Mouse (Mus musculus) spleen, adult 2 months (tissue): ENCODE measurements around the gene Cactin.

Source experiments
- CTCF ChIP-seq: fragments of 200-500 bp; IDR thresholded peaks from 2 replicates; pipeline ENCODE4 v1.5.1; 2011; ENCODE audit warnings: mild to moderate bottlenecking, inconsistent platforms; ENCODE audit not compliant: insufficient read depth, insufficient read length, insufficient replicate concordance; ENCODE audit errors: extremely low read depth
- POLR2A ChIP-seq: fragments of 200-500 bp; IDR thresholded peaks from 2 replicates; pipeline ENCODE4 v1.6.1; 2011; ENCODE audit warnings: low read depth, low read length, inconsistent platforms

- TF ChIP-seq POLR2A = no peak
- no peak for TF ChIP-seq CTCF
These were observed 15.7 kb downstream of the Cactin start for GRCm38 (mm10) chr10:81336558-81336957.
